Mouse (Mus musculus) Muller cell, postnatal 12 days (primary cell): ENCODE measurements at regions not wholly inside any gene's neighbourhood (a gene's known extent, or its start where the extent isn't known, plus 50 kb on each side); places are given as distances from the start of the nearest gene placed in this dataset.

Experiments
- DNase-seq: peaks from one replicate; pipeline ENCODE4 v3.0.0-alpha.2; 2015; ENCODE audit errors: inconsistent ontology term

DNA sequence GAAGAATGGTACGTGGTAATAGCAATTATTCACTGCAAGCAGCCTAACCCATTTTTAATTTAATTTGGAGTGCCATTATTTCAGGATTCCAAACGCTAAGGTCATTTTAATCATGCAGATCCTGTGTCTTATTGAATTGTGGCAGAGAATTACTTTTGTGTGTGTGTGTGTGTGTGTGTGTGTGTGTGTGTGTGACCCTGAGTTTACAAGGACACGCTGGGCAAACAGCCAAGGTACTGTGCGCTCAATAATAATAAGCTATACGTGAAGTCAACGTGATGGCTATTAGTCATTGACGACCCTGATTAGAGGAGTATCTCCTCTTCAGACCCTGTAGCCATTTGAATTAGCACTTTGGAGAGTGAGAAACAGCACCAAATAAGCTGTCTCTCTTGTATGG, 144.1 kb downstream of the Klf7 start:
- no peak for DNase-seq

- DNase-seq = peak; percentile 69
Measured at GRCm38 (mm10) chr1:63977302-63977888, 144.7 kb downstream of the Klf7 start.

- peak; percentile 76 for DNase-seq
Measured at GRCm38 (mm10) chr1:63976862-63977261, 145.2 kb downstream of the Klf7 start.

- no peak for DNase-seq
Measured at GRCm38 (mm10) chr1:63967849-63968248, 154.2 kb downstream of the Klf7 start.

DNA sequence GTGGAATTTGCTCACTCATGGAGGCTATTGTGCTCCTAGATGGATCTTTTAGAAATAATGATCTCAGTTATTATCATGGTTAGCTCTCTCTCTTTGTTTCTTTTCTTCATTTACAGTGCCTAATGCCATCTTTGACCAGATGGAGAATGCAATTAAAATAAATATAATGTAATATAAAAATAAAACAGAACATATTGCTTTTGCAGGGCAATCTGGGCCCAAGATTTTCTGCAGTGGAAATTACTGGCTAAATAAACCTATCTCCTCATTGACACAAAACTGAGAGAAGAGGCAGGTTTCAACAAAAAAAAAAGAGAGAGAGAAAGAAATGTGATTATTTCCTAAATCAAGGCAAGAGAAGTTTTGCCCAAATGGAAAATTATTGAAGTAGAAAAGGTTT, 156.6 kb downstream of the Klf7 start:
- DNase-seq = peak; percentile 49

GRCm38 (mm10) chr1:63964519-63964918, 157.6 kb downstream of the Klf7 start:
- peak; percentile 47 for DNase-seq

DNA sequence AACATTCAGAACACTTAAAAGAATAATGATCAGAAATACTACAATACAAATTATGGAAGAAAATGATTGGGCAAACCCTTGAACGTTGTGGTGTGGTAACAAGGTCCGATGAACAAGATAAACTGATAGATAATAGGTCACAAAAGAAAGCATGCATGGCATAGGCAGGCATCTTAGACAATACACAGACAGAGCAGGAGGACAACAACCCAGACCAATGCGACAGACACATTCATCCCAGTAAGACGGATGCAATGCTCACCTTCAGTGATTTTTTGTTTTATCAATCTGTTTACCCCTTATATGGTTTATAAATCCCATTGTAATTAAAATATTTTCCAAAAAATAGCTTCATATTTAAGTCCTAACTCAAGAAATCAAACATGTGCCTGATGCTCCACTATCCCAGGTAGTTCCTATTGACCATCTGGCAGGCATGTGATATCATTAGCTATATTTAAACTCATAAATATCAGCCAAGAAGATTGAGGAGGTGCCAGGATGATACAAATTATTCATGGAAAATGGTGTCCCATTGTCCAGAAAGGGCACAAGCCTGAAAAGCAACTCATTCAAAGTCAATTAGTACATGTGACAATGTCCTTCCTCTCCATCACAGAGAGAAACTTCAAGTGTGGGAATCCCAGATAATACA, 166.3 kb downstream of the Klf7 start:
- DNase-seq = no peak

- no peak for DNase-seq
Measured at GRCm38 (mm10) chr1:63954876-63955513, 167.1 kb downstream of the Klf7 start.

DNA sequence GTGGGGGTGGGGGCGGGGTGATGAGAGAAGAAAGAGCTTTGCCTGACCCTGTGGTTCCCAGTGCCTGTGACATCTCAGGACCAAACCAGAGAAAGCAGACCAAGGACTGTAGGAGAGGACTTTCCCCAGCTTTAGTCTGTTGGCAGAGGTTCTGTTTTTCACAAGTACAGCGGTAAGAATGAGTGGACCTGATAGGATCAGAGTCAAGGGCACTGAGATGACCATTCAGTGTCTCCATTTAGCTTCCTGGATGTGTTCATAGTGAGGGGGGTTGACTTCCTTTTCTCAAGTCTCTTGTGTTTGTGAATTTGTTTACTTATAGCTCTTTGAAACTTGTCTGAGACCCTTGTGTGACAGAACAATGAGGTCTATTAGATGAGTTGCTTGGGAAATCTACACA, 167.9 kb downstream of the Klf7 start:
- no peak for DNase-seq

DNA sequence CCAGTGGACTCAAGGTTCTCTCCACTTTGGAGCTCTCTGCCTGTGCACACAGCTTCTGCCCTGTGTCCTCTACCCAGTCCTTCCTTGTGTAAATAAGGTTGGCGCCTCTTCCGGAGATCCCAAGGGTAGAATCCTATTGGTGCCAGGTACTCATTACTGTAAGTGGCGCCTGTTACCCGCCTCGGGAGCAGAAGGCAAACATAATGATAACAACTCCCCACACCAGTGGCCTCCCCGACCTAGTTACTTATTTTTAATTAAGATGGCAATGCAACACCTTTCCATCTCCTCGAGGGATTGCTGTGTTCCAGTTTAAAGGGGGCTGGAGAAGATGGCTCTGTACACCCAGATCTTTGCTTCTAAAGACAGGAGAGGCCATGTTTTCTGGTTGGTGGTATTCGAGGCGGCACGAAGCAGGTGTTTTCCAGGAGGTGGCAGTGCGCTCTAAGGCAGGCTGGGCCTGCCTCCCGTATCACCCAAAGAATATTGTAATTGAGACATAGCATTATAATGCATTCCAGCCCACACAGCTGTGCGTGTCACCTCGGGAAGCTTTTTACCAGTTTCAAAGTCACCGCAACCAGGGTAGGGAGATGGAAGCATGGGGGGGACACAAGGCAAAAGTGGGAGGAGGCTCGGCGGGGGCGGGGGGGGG, 168.7 kb downstream of the Klf7 start:
- no peak for DNase-seq

DNA sequence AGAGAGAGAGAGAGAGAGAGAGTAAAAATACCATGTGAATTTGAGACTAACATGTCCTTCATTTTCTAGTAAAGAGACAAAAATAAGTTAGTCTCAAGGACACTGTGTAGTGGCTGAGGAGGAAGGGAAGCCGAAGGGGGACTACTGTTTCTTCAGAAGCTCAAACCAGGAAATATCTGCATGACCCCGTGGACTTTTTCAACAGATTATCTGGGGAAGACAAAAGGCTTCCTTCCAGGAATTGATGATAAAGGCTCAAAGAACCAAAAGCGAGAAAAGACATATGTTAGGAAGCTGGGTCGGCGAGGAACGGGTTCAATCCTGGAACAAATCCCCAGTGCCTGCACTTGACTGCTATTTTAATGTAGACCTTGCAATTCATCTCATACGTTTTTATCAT, 170.4 kb downstream of the Klf7 start:
- no peak for DNase-seq

GRCm38 (mm10) chr1:63947278-63947677, 174.8 kb downstream of the Klf7 start:
- no peak for DNase-seq

- DNase-seq = no peak
Measured at GRCm38 (mm10) chr1:63946834-63947233, 175.2 kb downstream of the Klf7 start.

- no peak for DNase-seq
Measured at GRCm38 (mm10) chr1:63944786-63945185, 175.7 kb upstream of the 4933402D24Rik start.

- no peak for DNase-seq
Measured at GRCm38 (mm10) chr1:63938416-63938815, 169.3 kb upstream of the 4933402D24Rik start.

- no peak for DNase-seq
Measured at GRCm38 (mm10) chr1:63937480-63937879, 168.4 kb upstream of the 4933402D24Rik start.

DNA sequence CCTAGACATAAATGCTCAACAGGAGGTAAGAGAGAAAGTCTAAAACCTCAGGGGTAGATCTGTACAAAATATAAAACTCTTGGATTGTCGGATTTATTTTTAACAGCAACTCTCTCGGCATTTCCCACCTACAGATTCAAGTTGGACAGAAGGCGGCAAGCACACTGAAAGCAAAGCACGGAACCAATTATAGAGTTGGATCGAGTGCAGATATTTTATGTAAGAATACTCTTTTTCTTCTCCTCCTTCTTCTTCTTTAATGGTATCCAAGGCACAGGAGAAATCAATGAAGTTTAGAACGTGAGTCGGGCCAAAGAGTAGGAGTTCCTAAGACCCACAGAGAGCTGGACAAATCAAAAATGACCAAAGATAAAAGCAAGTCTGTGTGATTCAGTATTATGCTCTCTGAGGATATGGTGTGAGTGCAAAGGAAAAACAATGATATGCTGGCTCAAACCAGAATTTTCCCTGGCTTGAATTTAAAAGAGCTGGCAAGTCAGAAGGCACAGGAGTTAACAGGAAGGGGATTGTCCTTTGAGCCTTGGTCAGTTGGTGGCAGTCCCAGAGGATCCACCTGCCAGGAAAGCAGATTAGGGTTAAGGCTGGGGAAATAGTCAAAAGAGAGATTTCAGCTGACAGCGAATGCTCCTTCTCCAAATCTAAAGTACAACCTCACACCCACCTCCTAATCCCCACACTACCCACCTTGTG, 165.7 kb upstream of the 4933402D24Rik start:
- no peak for DNase-seq

DNA sequence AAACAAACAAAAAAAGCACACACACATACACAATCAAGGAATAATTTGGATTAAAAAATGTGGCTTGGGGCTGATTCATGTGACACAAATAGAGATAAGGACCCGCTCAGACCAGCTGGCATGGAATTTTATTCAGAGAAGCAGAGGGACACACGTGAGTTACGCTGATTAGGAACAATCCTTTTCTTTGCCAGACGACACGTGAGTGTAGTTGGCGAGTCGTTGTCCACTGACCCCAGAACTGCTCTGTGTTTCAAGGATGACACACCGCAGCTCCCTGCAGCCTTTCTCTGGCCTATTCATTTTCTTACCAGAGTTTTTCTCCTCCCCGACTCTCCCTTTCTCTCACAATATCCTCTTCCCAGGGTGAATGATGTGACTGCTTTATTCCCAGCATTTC, 163.4 kb upstream of the 4933402D24Rik start:
- DNase-seq = peak; percentile 26

- DNase-seq = no peak
Measured at GRCm38 (mm10) chr1:63929362-63930125, 160.5 kb upstream of the 4933402D24Rik start.

GRCm38 (mm10) chr1:63928850-63929249, 159.8 kb upstream of the 4933402D24Rik start:
- no peak for DNase-seq

GRCm38 (mm10) chr1:63928361-63928760, 159.3 kb upstream of the 4933402D24Rik start:
- DNase-seq = no peak
